Mouse (Mus musculus) CD4-positive, CD25-positive, alpha-beta regulatory T cell, adult 2 months (primary cell): ENCODE results near the gene Grhl3.

ENCODE experiments used
- DNase-seq: peaks from one replicate; pipeline ENCODE4 v3.0.0-alpha.2; 2012; ENCODE audit warnings: low read depth, low spot score

Gene Grhl3

DNA sequence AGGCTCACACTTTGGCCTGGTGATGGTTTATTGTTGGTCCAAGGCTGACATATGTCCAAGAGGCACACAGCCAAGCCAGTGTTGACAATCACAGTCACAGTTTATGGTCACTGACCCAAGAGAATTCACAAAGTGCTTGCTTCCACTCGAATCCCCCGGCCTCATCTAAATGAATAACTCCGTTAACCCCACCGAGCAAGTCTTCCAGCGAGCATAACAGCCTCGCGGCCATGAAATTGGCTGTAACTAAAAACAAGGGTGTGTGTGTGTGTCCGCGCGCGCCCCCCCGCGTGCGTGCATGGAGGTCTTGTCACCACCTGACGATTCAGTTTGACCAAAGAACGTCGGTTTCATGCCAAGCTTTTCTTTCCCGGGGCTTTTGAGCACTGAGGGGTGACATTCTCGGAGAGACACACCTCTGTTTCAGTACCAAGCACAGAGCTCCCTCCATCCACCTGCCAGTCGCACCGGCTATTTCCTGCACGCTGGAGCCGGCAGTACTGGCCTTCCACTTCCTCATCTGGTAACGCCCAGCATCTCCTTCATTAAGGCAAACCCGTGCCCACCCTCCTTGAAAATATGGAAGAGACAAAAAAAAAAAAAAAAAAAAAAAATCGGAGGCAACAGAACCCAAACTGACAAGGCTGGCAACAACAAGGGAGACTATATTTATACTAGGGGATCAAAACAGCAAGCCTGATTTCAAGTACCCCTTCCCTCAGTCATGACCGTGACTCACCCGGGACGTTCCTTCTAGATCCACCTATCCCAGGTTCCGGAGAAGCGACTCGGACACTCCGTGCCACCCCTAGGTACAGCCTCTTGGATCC, 79.5 kb downstream of the Grhl3 start:
- peak; percentile 54 for DNase-seq

DNA sequence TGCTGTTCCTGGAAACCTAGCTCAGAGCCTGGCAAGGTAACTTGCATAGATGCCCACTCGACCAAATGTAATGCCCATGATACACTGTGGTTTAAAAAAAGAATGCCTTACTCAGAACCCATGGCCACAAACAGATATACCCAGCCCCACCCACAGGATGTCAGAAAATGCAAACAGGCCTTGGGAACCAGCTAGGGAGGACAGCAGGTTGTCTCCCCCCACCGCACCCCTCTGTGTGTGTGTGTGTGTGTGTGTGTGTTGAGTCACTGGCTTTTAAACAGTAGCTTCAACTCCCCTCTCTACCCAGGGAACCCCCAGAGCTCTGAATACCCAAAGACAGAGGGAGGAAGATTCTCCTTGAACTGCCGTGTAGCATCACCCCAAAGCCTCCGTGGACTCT, 80.2 kb downstream of the Grhl3 start:
- DNase-seq, result peak; percentile 38
